Mouse (Mus musculus): ENCODE measurements around the gene Endov. TPM values are rescaled to one million over a fixed set of nuclear protein-coding genes. Genes with fewer than 3 reads are reported as not detected.
A peak's percentile ranks its signal among the peaks of the same experiment; 100 is the strongest.

The Endov gene
- polyA plus RNA-seq, 1 experiment from 2014 or later = 14.8 TPM

GRCm38 (mm10) chr11:119545741-119546495 lies 54.8 kb downstream of the Endov start:
- no peak overlapping the region for H3K9ac ChIP-seq (ENCODE audit: low read depth, low read length)
- 4% methylated on average over 10 of the region's 10 CpGs for WGBS
- peak overlapping the region; percentile 66 for H3K4me3 ChIP-seq (ENCODE audit: low read depth, low read length)
- DNase-seq (ENCODE audit: low spot score) (peak; percentile 56), ATAC-seq (ENCODE audit: low FRiP score) (no peak)
- peaks cover 64% of the 10 kb centered on the region for H3K27me3 ChIP-seq (ENCODE audit: control insufficient read depth, insufficient read depth, low read length)
- peak overlapping the region; percentile 30; the same call in 1 of the 2 replicates for H3K27ac ChIP-seq (ENCODE audit: low read depth, low read length)
- peaks cover 30% of the 10 kb centered on the region for H3K4me1 ChIP-seq (replicated peaks; ENCODE audit: control insufficient read depth, insufficient read depth, low read length)
- peak overlapping the region; percentile 98 for H3K4me2 ChIP-seq (replicated peaks; ENCODE audit: low read depth, low read length)
- H3K9me3 ChIP-seq (ENCODE audit: control insufficient read depth, low read length) = no peaks in the 10 kb centered on the region
- H3K36me3 ChIP-seq (ENCODE audit: control insufficient read depth, insufficient read depth, low read length) = no peaks in the 10 kb centered on the region

DNA sequence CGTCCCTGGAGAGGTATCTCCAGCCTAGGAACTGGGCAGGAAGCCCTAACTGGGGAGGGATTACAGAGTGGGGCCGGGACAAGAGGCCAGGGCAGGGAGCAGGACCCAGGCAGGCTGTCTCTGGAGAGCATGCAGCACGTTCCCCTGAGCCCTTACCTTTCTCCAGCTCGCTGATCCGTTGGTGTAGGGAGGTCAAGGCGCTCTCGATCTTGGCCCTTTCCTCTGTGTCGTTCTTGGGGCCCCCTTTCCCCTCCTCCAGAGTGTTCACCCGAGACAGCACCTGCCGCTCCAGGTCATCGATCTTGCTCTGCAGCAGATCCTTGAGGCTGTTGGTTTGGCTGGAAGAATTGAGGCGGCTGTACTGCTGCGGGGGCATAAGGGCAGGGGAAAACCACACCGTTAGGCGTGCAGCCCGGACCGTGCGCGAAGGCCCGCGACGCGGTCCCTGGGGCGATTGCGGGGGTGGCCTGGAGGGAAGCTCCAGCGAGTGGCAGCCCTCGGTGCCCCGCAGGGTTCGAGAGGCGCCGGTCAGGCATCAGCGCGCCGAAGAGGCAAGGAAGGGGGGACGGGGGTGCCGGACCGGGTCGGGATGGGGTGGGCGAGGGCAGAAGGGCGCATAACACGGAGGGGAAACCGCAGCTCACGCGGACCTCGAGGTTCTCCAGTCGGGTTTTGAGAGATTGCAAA lies 55.5 kb downstream of the Endov start:
- Histone ChIP-seq H3K4me3 (ENCODE audit: low read depth, low read length) (peak overlapping the region; percentile 66), H3K9me3 (ENCODE audit: control insufficient read depth, low read length) (no peaks in the 10 kb centered on the region), H3K27me3 (ENCODE audit: control insufficient read depth, insufficient read depth, low read length) (peaks cover 70% of the 10 kb centered on the region), H3K4me2 (replicated peaks; ENCODE audit: low read depth, low read length) (peak overlapping the region; percentile 98), H3K9ac (ENCODE audit: low read depth, low read length) (peak overlapping the region; percentile 79), H3K27ac (ENCODE audit: low read depth, low read length) (peak overlapping the region; percentile 30; the same call in 1 of the 2 replicates), H3K36me3 (ENCODE audit: control insufficient read depth, insufficient read depth, low read length) (no peaks in the 10 kb centered on the region), H3K4me1 (replicated peaks; ENCODE audit: control insufficient read depth, insufficient read depth, low read length) (peaks cover 33% of the 10 kb centered on the region)
- under 1% methylated on average over 42 of the region's 46 CpGs for WGBS
- ATAC-seq (ENCODE audit: low FRiP score) (0 out of 2 replicates have a peak, but pooled peaks have one; percentile 2), DNase-seq (ENCODE audit: low spot score) (peak; percentile 51)

GRCm38 (mm10) chr11:119547183-119547921 lies 56.2 kb downstream of the Endov start, which contains the start of gene Nptx1:
Gene Nptx1, minus strand, starts transcription at chr11:119547753.
- H3K9ac ChIP-seq (ENCODE audit: low read depth, low read length) = peak within 1 kb of the TSS; percentile 79
- DNase-seq (ENCODE audit: low spot score) = peak; percentile 74
- peaks cover 33% of the 10 kb centered on the region for H3K4me1 ChIP-seq (replicated peaks; ENCODE audit: control insufficient read depth, insufficient read depth, low read length)
- no peaks in the 10 kb centered on the region for H3K36me3 ChIP-seq (ENCODE audit: control insufficient read depth, insufficient read depth, low read length)
- no peaks in the 10 kb centered on the region for H3K9me3 ChIP-seq (ENCODE audit: control insufficient read depth, low read length)
- H3K4me3 ChIP-seq (ENCODE audit: low read depth, low read length) = peak within 1 kb of the TSS; percentile 66
- H3K27ac ChIP-seq (ENCODE audit: low read depth, low read length) = peak within 1 kb of the TSS; percentile 54
- ATAC-seq (ENCODE audit: low FRiP score) = peak; percentile 34; the same call in 1 of the 2 replicates
- peaks cover 75% of the 10 kb centered on the region for H3K27me3 ChIP-seq (ENCODE audit: control insufficient read depth, insufficient read depth, low read length)
- peak within 1 kb of the TSS; percentile 98 for H3K4me2 ChIP-seq (replicated peaks; ENCODE audit: low read depth, low read length)
- under 1% methylated on average over 88 of the region's 90 CpGs for WGBS

- peaks cover 33% of the 10 kb centered on the region for H3K4me1 ChIP-seq (replicated peaks; ENCODE audit: control insufficient read depth, insufficient read depth, low read length)
These were observed 56.9 kb downstream of the Endov start for GRCm38 (mm10) chr11:119547951-119548591.

GRCm38 (mm10) chr11:119548741-119549370 lies 57.7 kb downstream of the Endov start:
- DNase-seq (ENCODE audit: low spot score) (peak; percentile 61), ATAC-seq (ENCODE audit: low FRiP score) (no peak)
- Histone ChIP-seq H3K36me3 (ENCODE audit: control insufficient read depth, insufficient read depth, low read length) (no peaks in the 10 kb centered on the region), H3K9me3 (ENCODE audit: control insufficient read depth, low read length) (no peaks in the 10 kb centered on the region), H3K27me3 (ENCODE audit: control insufficient read depth, insufficient read depth, low read length) (peaks cover 70% of the 10 kb centered on the region), H3K4me1 (replicated peaks; ENCODE audit: control insufficient read depth, insufficient read depth, low read length) (peaks cover 33% of the 10 kb centered on the region), H3K27ac (ENCODE audit: low read depth, low read length) (peak overlapping the region; percentile 42; the same call in 1 of the 2 replicates), H3K9ac (ENCODE audit: low read depth, low read length) (peak overlapping the region; percentile 56), H3K4me3 (ENCODE audit: low read depth, low read length) (peak overlapping the region; percentile 66), H3K4me2 (replicated peaks; ENCODE audit: low read depth, low read length) (peak overlapping the region; percentile 98)
- WGBS = under 1% methylated on average over 37 of the region's 37 CpGs

More at GRCm38 (mm10) chr11:119547951-119548591, 56.9 kb downstream of the Endov start:
- Histone ChIP-seq H3K27me3 (ENCODE audit: control insufficient read depth, insufficient read depth, low read length) (peaks cover 71% of the 10 kb centered on the region), H3K9ac (ENCODE audit: low read depth, low read length) (peak overlapping the region; percentile 79), H3K36me3 (ENCODE audit: control insufficient read depth, insufficient read depth, low read length) (no peaks in the 10 kb centered on the region), H3K9me3 (ENCODE audit: control insufficient read depth, low read length) (no peaks in the 10 kb centered on the region), H3K4me3 (ENCODE audit: low read depth, low read length) (peak overlapping the region; percentile 66), H3K27ac (ENCODE audit: low read depth, low read length) (peak overlapping the region; percentile 54; the same call in 1 of the 2 replicates), H3K4me2 (replicated peaks; ENCODE audit: low read depth, low read length) (peak overlapping the region; percentile 98)
- 1% methylated on average over 30 of the region's 39 CpGs for WGBS
- DNase-seq (ENCODE audit: low spot score) (no peak), ATAC-seq (ENCODE audit: low FRiP score) (peak; percentile 35; the same call in 1 of the 2 replicates)

GRCm38 (mm10) chr11:119549371-119549811 lies 58.2 kb downstream of the Endov start:
- peaks cover 33% of the 10 kb centered on the region for H3K4me1 ChIP-seq (replicated peaks; ENCODE audit: control insufficient read depth, insufficient read depth, low read length)
- DNase-seq (ENCODE audit: low spot score) = peak; percentile 44
- H3K4me3 ChIP-seq (ENCODE audit: low read depth, low read length) = peak overlapping the region; percentile 66
- peaks cover 70% of the 10 kb centered on the region for H3K27me3 ChIP-seq (ENCODE audit: control insufficient read depth, insufficient read depth, low read length)
- H3K4me2 ChIP-seq (replicated peaks; ENCODE audit: low read depth, low read length) = peak overlapping the region; percentile 98
- peak overlapping the region; percentile 42 for H3K27ac ChIP-seq (ENCODE audit: low read depth, low read length)
- H3K9ac ChIP-seq (ENCODE audit: low read depth, low read length) = peak overlapping the region; percentile 56
- no peak for ATAC-seq (ENCODE audit: low FRiP score)
- WGBS = under 1% methylated on average over 42 of the region's 43 CpGs
- H3K9me3 ChIP-seq (ENCODE audit: control insufficient read depth, low read length) = no peaks in the 10 kb centered on the region
- H3K36me3 ChIP-seq (ENCODE audit: control insufficient read depth, insufficient read depth, low read length) = no peaks in the 10 kb centered on the region

- 53% methylated on average over 10 of the region's 10 CpGs for WGBS
- Histone ChIP-seq H3K4me3 (ENCODE audit: low read depth, low read length) (no peak overlapping the region), H3K27me3 (ENCODE audit: control insufficient read depth, insufficient read depth, low read length) (peaks cover 58% of the 10 kb centered on the region), H3K9ac (ENCODE audit: low read depth, low read length) (no peak overlapping the region), H3K36me3 (ENCODE audit: control insufficient read depth, insufficient read depth, low read length) (no peaks in the 10 kb centered on the region), H3K4me2 (replicated peaks; ENCODE audit: low read depth, low read length) (no peak overlapping the region), H3K4me1 (replicated peaks; ENCODE audit: control insufficient read depth, insufficient read depth, low read length) (peaks cover 26% of the 10 kb centered on the region), H3K27ac (ENCODE audit: low read depth, low read length) (no peak overlapping the region), H3K9me3 (ENCODE audit: control insufficient read depth, low read length) (no peaks in the 10 kb centered on the region)
- ATAC-seq (ENCODE audit: low FRiP score) (no peak), DNase-seq (ENCODE audit: low spot score) (peak; percentile 43)
These were observed 59.6 kb downstream of the Endov start for GRCm38 (mm10) chr11:119550546-119551335.
